Mouse (Mus musculus) lung, postnatal 0 days (tissue): ENCODE measurements around the gene Tcf20. TPM values are rescaled to one million over a fixed set of nuclear protein-coding genes. Genes with fewer than 3 reads are reported as not detected.
"Not testable (repeated sequence)": the region's sequence is repeated elsewhere in the genome, so short reads cannot be mapped to it uniquely, and the experiment has no call there.

ENCODE experiments used
- ATAC-seq: fragments of 200-750 bp; cut with Nextera tagmentation; 2 replicates; pipeline ENCODE4 v1.8.0; 2017; ENCODE audit warnings: moderate library complexity
- DNase-seq: peaks from one replicate; pipeline ENCODE4 v3.0.0-alpha.2; 2016; ENCODE audit warnings: low spot score
- H3K27ac ChIP-seq: fragments of 300-500 bp; sonication (generic); 2 replicates; pipeline ENCODE4 v1.5.1; 2014; ENCODE audit warnings: antibody characterized with exemption, mild to moderate bottlenecking, low read length, mixed read lengths
- H3K27me3 ChIP-seq: fragments of 300-500 bp; sonication (generic); replicated peaks from 2 replicates; pipeline ENCODE4 v1.6.1; 2014; ENCODE audit warnings: low read length, mixed read lengths; ENCODE audit not compliant: insufficient read depth
- H3K36me3 ChIP-seq: fragments of 300-500 bp; sonication (generic); 2 replicates; pipeline ENCODE4 v1.6.1; 2014; ENCODE audit warnings: low read length, mixed read lengths; ENCODE audit not compliant: insufficient read depth
- H3K4me1 ChIP-seq: fragments of 300-500 bp; sonication (generic); 2 replicates; pipeline ENCODE4 v1.6.1; 2014; ENCODE audit warnings: antibody characterized with exemption, low read depth, low read length, mixed read lengths; ENCODE audit not compliant: insufficient read depth
- H3K4me2 ChIP-seq: fragments of 300-500 bp; sonication (generic); replicated peaks from 2 replicates; pipeline ENCODE4 v1.6.1; 2014; ENCODE audit warnings: low read depth, mild to moderate bottlenecking, low read length, moderate library complexity, mixed read lengths
- H3K4me3 ChIP-seq: fragments of 300-500 bp; sonication (generic); 2 replicates; pipeline ENCODE4 v1.5.1; 2014; ENCODE audit warnings: low read depth, low read length
- H3K9ac ChIP-seq: fragments of 300-500 bp; sonication (generic); replicated peaks from 2 replicates; pipeline ENCODE4 v1.6.1; 2014; ENCODE audit warnings: low read depth, mild to moderate bottlenecking
- H3K9me3 ChIP-seq: fragments of 300-500 bp; sonication (generic); 2 replicates; pipeline ENCODE4 v1.6.1; 2016; ENCODE audit warnings: low read length, mixed read lengths
- CTCF ChIP-seq: IDR thresholded peaks from 2 replicates; pipeline ENCODE4 v1.5.1; 2016; ENCODE audit warnings: antibody characterized with exemption, mild to moderate bottlenecking
- EP300 ChIP-seq: IDR thresholded peaks from 2 replicates; pipeline ENCODE4 v1.6.1; 2016; ENCODE audit warnings: antibody characterized with exemption, mild to moderate bottlenecking, control low read depth
- WGBS: fragments of 180-500 bp; shearing (Covaris S2); extraction: QIAGEN DNeasy Blood & Tissue Kit; methylation state at CpG from one replicate; pipeline ENCODE4 v1.1.7; 2014; 5-methylcytosine and 5-hydroxymethylcytosine counted together
- polyA plus RNA-seq: library from polyadenylated mRNA; unstranded; fragments of >200 nt; fragmentation: Nextera tagmentation; extraction: Ambion mirVana; gene quantifications from 2 replicates; pipeline ENCODE4 v1.2.1, GENCODE M21; 2015

Tcf20 gene
- polyA plus RNA-seq, 1 experiment from 2014 or later, result 6.1 TPM

DNA sequence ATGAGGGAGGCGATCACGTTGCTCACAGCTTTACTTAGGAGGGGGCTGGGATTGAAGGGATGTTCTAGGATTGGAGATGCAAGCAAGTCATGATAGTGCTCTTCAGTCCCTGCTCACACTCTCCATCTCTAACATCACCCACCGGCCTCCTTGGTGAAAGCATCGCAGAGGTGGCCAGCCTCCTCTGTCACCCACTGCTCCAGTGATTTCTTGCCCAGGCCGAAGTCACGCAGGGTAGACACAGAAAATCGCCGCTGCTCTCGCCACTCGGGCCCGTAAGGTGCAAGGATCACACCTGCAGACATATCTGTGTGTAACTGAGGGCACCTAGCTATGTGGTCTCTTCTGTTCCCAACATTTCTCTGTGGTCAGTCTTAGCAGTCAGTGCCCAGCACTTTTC lies 195.1 kb downstream of the Tcf20 start:
- Histone ChIP-seq H3K27me3 (no peaks in the 10 kb centered on the region), H3K9me3 (no peaks in the 10 kb centered on the region), H3K36me3 (no peaks in the 10 kb centered on the region), H3K4me2 (no peak overlapping the region), H3K9ac (no peak overlapping the region), H3K4me1 (no peaks in the 10 kb centered on the region), H3K4me3 (no peak overlapping the region), H3K27ac (no peak overlapping the region)
- TF ChIP-seq EP300 (no peak), CTCF (no peak)
- WGBS, result 90% methylated on average over 11 of the region's 11 CpGs
- no peak for DNase-seq
- no peak for ATAC-seq

DNA sequence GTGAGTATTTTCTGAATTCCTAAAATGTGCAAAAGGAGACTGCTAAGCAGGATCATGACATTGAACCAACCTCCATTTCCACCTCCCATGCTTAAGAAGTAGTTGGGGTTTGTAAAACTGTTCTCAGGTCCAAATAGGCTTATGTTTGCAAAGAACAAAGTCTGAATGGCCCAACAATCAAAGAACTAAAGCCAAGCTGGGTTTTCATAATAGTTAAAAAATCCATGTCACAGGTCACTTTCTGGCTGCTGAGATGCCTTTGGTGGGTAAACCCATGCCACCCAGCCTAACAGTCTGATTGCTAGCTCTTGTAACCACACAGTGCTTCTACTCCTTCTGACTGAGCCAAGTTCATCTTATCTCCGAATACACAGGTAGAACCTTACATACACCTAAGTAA lies 203.1 kb downstream of the Tcf20 start:
- H3K4me3 ChIP-seq, result no peak overlapping the region

DNA sequence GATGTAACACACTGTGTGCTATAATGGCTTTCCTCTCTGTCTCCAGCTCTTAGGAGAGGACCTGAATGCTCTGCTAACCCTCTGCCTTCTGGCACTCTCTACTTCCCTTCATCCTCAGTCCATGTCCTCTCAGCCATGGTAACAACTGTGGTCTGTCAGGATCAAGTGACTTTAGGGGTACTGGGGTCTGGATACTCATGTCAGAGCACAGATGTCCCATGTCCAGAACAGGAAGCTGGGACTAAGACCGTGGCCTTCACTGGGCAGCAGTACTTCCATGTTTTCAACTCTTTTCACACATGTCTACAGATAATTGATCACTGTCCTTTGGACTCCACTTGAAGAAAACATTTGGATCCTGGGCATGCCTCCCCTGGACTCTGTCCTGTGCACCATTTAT lies 203.9 kb downstream of the Tcf20 start:
- ATAC-seq, result no peak; the same call in 1 of the 2 replicates
- TF ChIP-seq EP300 (no peak), CTCF (no peak)
- DNase-seq, result peak; percentile 7
- no peaks in the 10 kb centered on the region for H3K9me3 ChIP-seq
- WGBS, result 35% methylated on average over 1 of the region's 1 CpGs
- no peak overlapping the region for H3K4me3 ChIP-seq
- H3K27me3 ChIP-seq, result no peaks in the 10 kb centered on the region
- no peak overlapping the region for H3K4me2 ChIP-seq
- no peak overlapping the region for H3K9ac ChIP-seq
- no peak overlapping the region for H3K27ac ChIP-seq
- no peaks in the 10 kb centered on the region for H3K36me3 ChIP-seq
- no peaks in the 10 kb centered on the region for H3K4me1 ChIP-seq

More for the DNA sequence above, 203.1 kb downstream of the Tcf20 start:
- Histone ChIP-seq H3K27me3 (no peaks in the 10 kb centered on the region), H3K4me2 (no peak overlapping the region), H3K36me3 (no peaks in the 10 kb centered on the region), H3K9ac (no peak overlapping the region), H3K4me1 (no peaks in the 10 kb centered on the region), H3K27ac (no peak overlapping the region), H3K9me3 (no peaks in the 10 kb centered on the region)
- DNase-seq (no peak), ATAC-seq (no peak)
- WGBS, result 74% methylated on average over 1 of the region's 1 CpGs
- TF ChIP-seq CTCF (no peak), EP300 (no peak)

DNA sequence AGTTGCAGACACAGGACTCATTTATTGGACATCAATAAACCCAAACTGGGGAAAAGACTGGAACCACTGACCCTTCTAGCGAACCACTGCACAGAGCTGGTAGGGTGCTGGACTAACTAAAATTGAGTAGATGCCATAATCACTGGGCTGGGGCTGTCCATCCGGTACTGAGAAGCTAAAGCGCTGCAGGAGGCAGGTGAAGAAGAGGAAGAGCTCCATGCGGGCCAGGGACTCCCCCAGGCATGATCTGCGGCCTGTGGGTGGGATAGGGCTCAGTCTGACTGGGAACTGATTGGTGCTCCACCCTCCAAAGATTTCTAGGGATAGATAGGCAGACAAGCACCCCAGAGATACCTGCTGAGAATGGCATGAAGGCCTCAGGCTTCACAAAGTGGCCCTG lies 209.8 kb downstream of the Tcf20 start:
- H3K9me3 ChIP-seq, H3K9ac ChIP-seq, H3K4me2 ChIP-seq, H3K36me3 ChIP-seq, H3K27me3 ChIP-seq, H3K4me3 ChIP-seq, H3K4me1 ChIP-seq, H3K27ac ChIP-seq, ATAC-seq, DNase-seq: not testable (repeated sequence)
- 86% methylated on average over 5 of the region's 5 CpGs for WGBS

DNA sequence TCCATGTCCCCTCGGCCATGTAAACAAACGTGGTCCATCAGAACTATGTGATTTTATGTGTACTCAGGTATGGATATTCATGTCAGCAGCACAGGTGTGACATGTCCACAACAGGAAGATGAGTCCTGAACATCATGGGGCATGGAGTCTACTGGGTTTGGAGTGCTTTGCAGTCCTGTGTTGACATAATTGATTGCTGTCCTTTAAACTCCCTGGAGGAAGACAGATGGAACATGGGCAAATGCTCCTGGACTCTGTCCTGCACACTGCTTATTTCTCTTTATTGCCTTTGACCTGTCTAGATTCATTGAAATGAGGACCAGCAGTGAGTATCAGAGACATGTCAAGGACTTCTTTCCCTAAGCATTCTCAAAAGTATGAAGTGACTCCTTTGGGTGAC lies 221.7 kb downstream of the Tcf20 start:
- Histone ChIP-seq H3K9ac (no peak overlapping the region), H3K27ac (no peak overlapping the region), H3K36me3 (no peaks in the 10 kb centered on the region), H3K9me3 (no peaks in the 10 kb centered on the region), H3K4me3 (no peak overlapping the region), H3K4me2 (no peak overlapping the region), H3K27me3 (no peaks in the 10 kb centered on the region), H3K4me1 (no peaks in the 10 kb centered on the region)
- WGBS, result 71% methylated on average over 2 of the region's 2 CpGs
- ATAC-seq, result no peak
- no peak for DNase-seq
- TF ChIP-seq CTCF (no peak), EP300 (no peak)

DNA sequence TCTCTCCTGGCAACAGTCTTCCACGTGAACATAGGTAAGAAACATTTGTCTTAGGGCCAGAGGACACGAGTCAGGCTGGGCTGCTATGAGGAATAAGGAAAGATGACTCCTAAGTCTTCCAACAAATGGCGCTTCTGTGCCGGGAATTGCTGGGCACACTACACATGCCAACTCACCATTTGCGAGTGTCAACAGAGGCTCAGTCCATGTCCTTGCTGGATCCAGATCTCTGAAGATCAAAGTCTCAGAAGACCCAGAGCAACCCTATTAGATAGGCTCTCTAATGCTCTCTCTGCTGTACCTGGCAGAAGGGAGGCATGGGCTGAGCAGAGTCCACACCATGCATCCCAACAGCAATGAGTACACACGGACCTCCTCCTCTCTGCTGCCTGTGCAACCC lies 222.8 kb downstream of the Tcf20 start:
- 79% methylated on average over 6 of the region's 6 CpGs for WGBS
- H3K9ac ChIP-seq, result no peak overlapping the region
- no peaks in the 10 kb centered on the region for H3K9me3 ChIP-seq
- ATAC-seq (no peak), DNase-seq (no peak)
- no peak overlapping the region for H3K27ac ChIP-seq
- H3K4me1 ChIP-seq, result no peaks in the 10 kb centered on the region
- no peaks in the 10 kb centered on the region for H3K27me3 ChIP-seq
- H3K36me3 ChIP-seq, result no peaks in the 10 kb centered on the region
- no peak overlapping the region for H3K4me2 ChIP-seq
- no peak for TF ChIP-seq EP300
- no peak overlapping the region for H3K4me3 ChIP-seq
